Mouse (Mus musculus): ENCODE measurements at regions not wholly inside any gene's neighbourhood (a gene's known extent, or its start where the extent isn't known, plus 50 kb on each side); places are given as distances from the start of the nearest gene placed in this dataset.

DNA sequence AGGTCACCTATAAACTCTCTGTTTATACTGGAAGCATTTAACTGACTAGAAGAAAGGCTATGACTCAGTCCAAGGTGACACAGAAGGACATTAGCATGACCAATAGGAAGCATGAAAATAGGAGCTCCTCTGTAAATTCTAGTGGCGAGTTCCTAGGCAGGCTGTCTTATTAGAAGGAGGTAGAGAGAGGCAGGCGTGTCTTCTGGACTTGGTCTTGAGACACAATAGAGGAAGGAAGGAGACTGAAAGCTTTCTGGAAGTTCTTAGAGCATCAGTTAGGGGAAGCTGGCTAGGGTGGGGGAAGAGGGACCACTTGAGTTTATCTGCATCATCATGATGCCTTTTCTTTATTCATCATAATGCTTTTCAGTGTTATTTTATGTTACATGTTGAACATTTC lies 147.0 kb upstream of the Cdkn2b start:
- TF ChIP-seq CTCF (conservative IDR thresholded peaks at IDR 0.05) = no peak
- H3K27ac ChIP-seq = no peak overlapping the region

DNA sequence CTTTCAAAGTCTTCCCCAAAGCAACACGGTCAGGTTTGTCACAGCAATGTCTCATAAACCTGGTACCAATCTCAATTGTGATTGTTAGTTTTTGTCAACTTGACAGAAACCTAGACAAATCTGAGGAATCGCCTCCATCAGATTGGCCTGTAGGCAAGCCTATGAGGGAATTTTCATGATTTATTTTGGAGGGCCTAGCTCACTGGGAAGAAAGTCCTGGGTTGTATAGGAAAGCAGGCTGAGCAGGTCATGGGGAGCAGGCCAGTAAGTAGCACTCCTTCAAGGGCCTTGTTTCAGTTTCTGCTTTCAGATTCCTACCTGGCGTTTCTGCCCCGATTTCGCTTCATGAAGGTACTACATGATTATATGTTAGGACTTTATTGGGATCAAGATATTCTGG lies 144.1 kb upstream of the Cdkn2b start:
- Histone ChIP-seq H3K27ac (no peak overlapping the region), H3K4me3 (no peak overlapping the region)
- no peak for DNase-seq (ENCODE audit: low spot score in 2 of 2)
- no peak for TF ChIP-seq CTCF (conservative IDR thresholded peaks at IDR 0.05)

More for the DNA sequence above, 147.0 kb upstream of the Cdkn2b start:
- no peak overlapping the region for H3K4me3 ChIP-seq
- no peak for DNase-seq (ENCODE audit: low spot score in 2 of 2)

DNA sequence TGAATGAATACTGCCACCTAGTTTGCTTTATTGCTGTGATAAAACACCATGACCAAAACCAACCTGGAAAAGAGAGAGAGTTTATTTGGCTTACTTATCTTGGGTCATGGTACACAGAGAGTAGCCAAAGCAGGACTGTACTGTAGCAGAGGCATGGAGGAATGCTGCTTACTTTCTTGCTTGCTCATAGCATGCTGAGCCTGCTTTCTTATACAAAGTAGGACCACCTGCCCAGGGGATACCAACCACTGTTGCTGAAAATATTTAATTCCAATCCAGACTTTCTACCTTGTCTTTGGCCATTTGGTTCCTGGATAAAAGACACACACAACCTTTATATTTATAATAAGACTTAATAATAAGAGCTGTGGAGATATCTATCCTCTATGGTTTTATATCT lies 142.2 kb upstream of the Cdkn2b start:
- H3K27ac ChIP-seq = no peak overlapping the region
- H3K4me3 ChIP-seq = no peak overlapping the region
- DNase-seq (ENCODE audit: low spot score in 2 of 2) = no peak
- no peak for TF ChIP-seq CTCF (conservative IDR thresholded peaks at IDR 0.05)

- TF ChIP-seq CTCF (conservative IDR thresholded peaks at IDR 0.05) = no peak
- Histone ChIP-seq H3K27ac (no peak overlapping the region), H3K4me3 (no peak overlapping the region)
- no peak for DNase-seq (ENCODE audit: low spot score in 2 of 2)
These were observed 140.9 kb upstream of the Cdkn2b start for GRCm38 (mm10) chr4:89451741-89452140.

GRCm38 (mm10) chr4:89446765-89447487 lies 136.1 kb upstream of the Cdkn2b start:
- no peak overlapping the region; the same call in 1 of the 2 replicates for H3K27ac ChIP-seq
- no peak for DNase-seq (ENCODE audit: low spot score in 2 of 2)

GRCm38 (mm10) chr4:89446156-89446716 lies 135.4 kb upstream of the Cdkn2b start:
- Histone ChIP-seq H3K27ac (no peak overlapping the region), H3K4me3 (no peak overlapping the region)
- TF ChIP-seq CTCF (conservative IDR thresholded peaks at IDR 0.05) = no peak
- peak in 1 of 2 experiments; percentile 4 for DNase-seq (ENCODE audit: low spot score in 2 of 2)

More at GRCm38 (mm10) chr4:89446765-89447487, 136.1 kb upstream of the Cdkn2b start:
- no peak overlapping the region for H3K4me3 ChIP-seq
- TF ChIP-seq CTCF (conservative IDR thresholded peaks at IDR 0.05) = peak; percentile 66

- DNase-seq (ENCODE audit: low spot score in 2 of 2) = no peak
- H3K27ac ChIP-seq = peak overlapping the region; percentile 36; the same call in 1 of the 2 replicates
- H3K4me3 ChIP-seq = no peak overlapping the region
- no peak for TF ChIP-seq CTCF (conservative IDR thresholded peaks at IDR 0.05)
These were observed 134.6 kb upstream of the Cdkn2b start for GRCm38 (mm10) chr4:89445214-89446155.

GRCm38 (mm10) chr4:89442526-89442925 lies 131.7 kb upstream of the Cdkn2b start:
- no peak overlapping the region for H3K4me3 ChIP-seq
- DNase-seq (ENCODE audit: low spot score in 2 of 2) = no peak
- H3K27ac ChIP-seq = no peak overlapping the region
- no peak for TF ChIP-seq CTCF (conservative IDR thresholded peaks at IDR 0.05)

GRCm38 (mm10) chr4:89440821-89441220 lies 130.0 kb upstream of the Cdkn2b start:
- DNase-seq (ENCODE audit: low spot score in 2 of 2) = no peak
- H3K4me3 ChIP-seq = no peak overlapping the region
- H3K27ac ChIP-seq = no peak overlapping the region
- TF ChIP-seq CTCF (conservative IDR thresholded peaks at IDR 0.05) = no peak

GRCm38 (mm10) chr4:89440326-89440725 lies 129.5 kb upstream of the Cdkn2b start:
- no peak for DNase-seq (ENCODE audit: low spot score in 2 of 2)
- no peak for TF ChIP-seq CTCF (conservative IDR thresholded peaks at IDR 0.05)
- Histone ChIP-seq H3K4me3 (no peak overlapping the region), H3K27ac (no peak overlapping the region)

DNA sequence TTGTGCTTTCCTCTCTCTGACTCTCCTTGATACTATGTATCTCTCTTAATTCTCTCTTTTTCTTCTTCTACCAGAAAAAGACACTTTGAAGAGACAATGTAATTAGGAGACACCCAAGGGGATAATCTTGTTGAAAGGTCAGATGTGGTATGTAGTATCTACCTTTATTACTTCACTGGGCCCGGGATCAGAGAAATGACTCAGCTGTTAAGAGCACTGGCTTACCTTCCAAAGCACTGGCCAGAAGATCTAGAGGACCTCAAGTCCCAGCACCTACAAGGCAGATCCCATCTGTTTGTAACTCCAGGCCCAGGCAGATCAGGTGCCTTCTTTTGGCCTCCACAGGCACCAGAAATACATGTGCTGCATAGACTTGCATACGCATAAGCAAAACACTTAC lies 127.8 kb upstream of the Cdkn2b start:
- TF ChIP-seq CTCF (conservative IDR thresholded peaks at IDR 0.05) = no peak
- no peak overlapping the region for H3K27ac ChIP-seq
- no peak for DNase-seq (ENCODE audit: low spot score in 2 of 2)
- no peak overlapping the region for H3K4me3 ChIP-seq

- Histone ChIP-seq H3K4me3 (no peak overlapping the region), H3K27ac (no peak overlapping the region)
- TF ChIP-seq CTCF (conservative IDR thresholded peaks at IDR 0.05) = no peak
- no peak for DNase-seq (ENCODE audit: low spot score in 2 of 2)
These were observed 125.9 kb upstream of the Cdkn2b start for GRCm38 (mm10) chr4:89436764-89437163.

DNA sequence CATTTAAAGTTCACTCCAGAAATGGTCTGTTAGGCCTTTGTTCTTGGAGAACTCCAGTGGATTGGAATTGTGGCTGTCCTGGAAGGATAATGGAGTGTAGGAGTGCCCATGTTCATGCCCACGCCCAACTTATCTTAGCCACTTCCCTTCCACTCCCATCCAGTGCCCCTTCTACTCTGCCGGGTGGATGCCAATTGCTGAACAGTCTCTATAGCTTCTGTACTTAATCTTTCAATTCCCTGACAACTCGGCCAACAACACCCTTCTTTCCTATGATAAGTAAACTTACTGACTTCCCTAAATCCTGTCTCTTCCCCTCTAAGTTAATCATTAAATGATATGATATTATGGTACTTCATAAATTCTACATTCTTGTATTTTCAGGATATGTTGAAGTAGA lies 123.3 kb upstream of the Cdkn2b start:
- Histone ChIP-seq H3K4me3 (no peak overlapping the region), H3K27ac (no peak overlapping the region)
- DNase-seq (ENCODE audit: low spot score in 2 of 2) = no peak
- TF ChIP-seq CTCF (conservative IDR thresholded peaks at IDR 0.05) = no peak
